Mouse (Mus musculus) heart, adult 2 months (tissue): ENCODE measurements at regions not wholly inside any gene's neighbourhood (a gene's known extent, or its start where the extent isn't known, plus 50 kb on each side); places are given as distances from the start of the nearest gene placed in this dataset.

ENCODE experiments used
- CTCF ChIP-seq: fragments of 200-600 bp; IDR thresholded peaks from 2 replicates; pipeline ENCODE4 v1.8.1; 2022; ENCODE audit warnings: antibody characterized with exemption, mild to moderate bottlenecking, moderate library complexity
- EP300 ChIP-seq: fragments of 200-500 bp; IDR thresholded peaks from 2 replicates; pipeline ENCODE4 v1.6.1; 2011; ENCODE audit warnings: low read depth, low read length, control low read depth; ENCODE audit not compliant: insufficient read depth
- POLR2A ChIP-seq: fragments of 200-500 bp; IDR thresholded peaks from 2 replicates; pipeline ENCODE4 v1.6.1; 2011; ENCODE audit warnings: mild to moderate bottlenecking, low read depth, low read length, control low read depth; ENCODE audit not compliant: insufficient read depth

DNA sequence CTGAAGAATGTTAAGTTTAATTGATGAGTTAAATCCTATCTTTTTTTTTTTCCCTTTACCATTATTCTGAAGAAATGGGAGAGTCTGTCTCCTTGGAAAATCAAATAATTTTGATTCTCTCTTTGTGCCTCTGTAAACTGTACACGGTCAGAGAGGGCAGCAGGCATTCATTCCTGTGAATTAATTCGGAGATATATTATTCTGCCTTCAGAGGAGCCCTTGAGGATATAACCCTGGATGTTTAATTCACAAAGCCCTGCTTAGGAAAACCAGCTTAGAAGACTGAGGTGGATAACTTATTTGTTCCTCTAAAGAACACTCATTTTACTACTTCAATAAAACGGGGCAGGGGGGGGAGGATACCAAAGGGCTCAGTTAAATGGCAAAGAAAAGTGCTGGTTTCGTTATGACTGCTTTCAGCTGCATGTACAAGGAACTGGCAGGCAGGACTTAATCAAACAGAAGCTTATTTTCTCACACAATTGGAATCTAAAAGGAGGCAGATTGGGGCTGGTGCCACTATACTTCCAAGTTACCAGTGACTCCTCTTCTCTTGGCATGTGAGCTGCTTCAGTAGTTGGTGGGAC, 205.3 kb upstream of the Vegfc start:
- TF ChIP-seq CTCF = no peak
- TF ChIP-seq POLR2A = no peak
- no peak for TF ChIP-seq EP300
